Mouse (Mus musculus) bone marrow macrophage, adult 2 months (primary cell): ENCODE results near the gene Klk1. TPM values are rescaled to one million over a fixed set of nuclear protein-coding genes. Genes with fewer than 3 reads are reported as not detected.
"Not testable (repeated sequence)": the region's sequence is repeated elsewhere in the genome, so short reads cannot be mapped to it uniquely, and the experiment has no call there.

Experiments
- H3K27ac ChIP-seq: 2 replicates; pipeline ENCODE4 v1.5.1; 2012; ENCODE audit warnings: low read depth, low read length; ENCODE audit not compliant: insufficient read depth
- H3K4me1 ChIP-seq: 2 replicates; pipeline ENCODE4 v1.6.1; 2012; ENCODE audit warnings: low read length; ENCODE audit not compliant: control insufficient read depth, insufficient read depth
- H3K4me3 ChIP-seq: 2 replicates; pipeline ENCODE4 v1.5.1; 2012; ENCODE audit warnings: mild to moderate bottlenecking, low read length, moderate library complexity; ENCODE audit not compliant: insufficient read depth
- CTCF ChIP-seq: IDR thresholded peaks from 2 replicates; pipeline ENCODE4 v1.5.1; 2012; ENCODE audit warnings: low read depth, mild to moderate bottlenecking, low read length, moderate library complexity
- POLR2A ChIP-seq: IDR thresholded peaks from 2 replicates; pipeline ENCODE4 v1.6.1; 2012; ENCODE audit warnings: mild to moderate bottlenecking, low read depth, low read length, borderline replicate concordance
- polyA plus RNA-seq: library from polyadenylated mRNA; stranded (reverse); fragments of >200 nt; gene quantifications from 2 replicates; pipeline ENCODE4 v1.2.4, GENCODE M21; 2012; ENCODE audit not compliant: missing spikeins, insufficient read depth, insufficient read length

Klk1 gene
- not detected in 2 replicates for polyA plus RNA-seq

- Histone ChIP-seq H3K4me3 (no peak within 1 kb of the TSS), H3K27ac (no peak within 1 kb of the TSS), H3K4me1 (no peaks in the 10 kb centered on the region)
- no peak for TF ChIP-seq POLR2A
- no peak for TF ChIP-seq CTCF
Measured at GRCm38 (mm10) chr7:44225076-44225475, at the start of gene Klk1. Gene Klk1 (plus strand): TSS chr7:44225360.

- Histone ChIP-seq H3K27ac (no peak overlapping the region), H3K4me3 (no peak overlapping the region), H3K4me1 (no peaks in the 10 kb centered on the region)
- TF ChIP-seq POLR2A (no peak), CTCF (no peak)
Measured at GRCm38 (mm10) chr7:44179299-44180045, 45.7 kb upstream of the Klk1 start.

- H3K4me3 ChIP-seq, H3K4me1 ChIP-seq, H3K27ac ChIP-seq: not testable (repeated sequence)
Measured at GRCm38 (mm10) chr7:44186516-44186915, 38.6 kb upstream of the Klk1 start.

DNA sequence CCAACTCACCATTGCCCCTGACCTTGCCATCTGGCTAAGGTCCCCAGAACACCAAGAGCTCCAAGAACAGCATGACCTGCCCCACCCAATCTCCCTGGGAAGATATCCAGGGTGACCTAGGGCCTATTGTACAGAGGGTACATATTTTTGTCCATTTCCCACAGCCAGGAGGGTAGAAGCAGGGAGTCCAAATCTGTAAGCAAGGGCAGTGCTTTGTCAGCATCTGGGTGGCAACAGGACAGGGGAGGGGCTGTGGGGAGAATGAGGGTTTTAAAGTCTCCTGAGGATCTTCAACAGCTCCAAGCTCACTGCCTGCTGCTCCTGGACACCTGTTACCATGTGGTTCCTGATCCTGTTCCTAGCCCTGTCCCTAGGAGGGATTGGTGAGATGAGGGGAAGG lies 37.2 kb upstream of the Klk1 start, which contains the start of gene Klk1b24:
Klk1b24 (plus strand) TSS at position 301 of the 400 bp plus-strand sequence.
- not testable (repeated sequence) for H3K4me1 ChIP-seq, H3K27ac ChIP-seq, H3K4me3 ChIP-seq

DNA sequence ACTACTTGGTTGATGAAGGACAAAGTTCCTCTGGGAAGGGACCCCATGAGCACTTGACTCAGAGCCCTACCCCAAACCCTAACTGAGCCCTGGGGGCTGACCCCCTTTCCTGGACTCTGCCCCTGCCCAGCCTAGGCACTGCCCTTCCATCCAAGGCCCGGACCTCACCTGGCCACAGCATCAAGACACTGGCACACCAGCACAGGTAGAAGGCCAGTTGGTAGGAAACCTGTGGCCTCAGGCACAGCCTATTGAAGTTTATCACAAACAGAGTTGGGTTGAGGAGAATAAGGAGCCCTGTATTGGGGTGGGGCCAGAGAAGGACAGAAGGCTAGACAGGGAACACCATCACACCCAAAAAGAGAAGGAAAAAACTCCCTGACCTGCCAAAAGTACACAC lies 31.7 kb upstream of the Klk1 start:
- H3K4me1 ChIP-seq, H3K4me3 ChIP-seq, H3K27ac ChIP-seq: not testable (repeated sequence)

- TF ChIP-seq POLR2A (no peak), CTCF (no peak)
- H3K4me1 ChIP-seq, result no peaks in the 10 kb centered on the region
- no peak within 1 kb of the TSS for H3K27ac ChIP-seq
- H3K4me3 ChIP-seq, result no peak within 1 kb of the TSS
Measured at GRCm38 (mm10) chr7:44197891-44198290, 27.3 kb upstream of the Klk1 start, which contains the start of gene Klk1b3. Gene Klk1b3 (plus strand): TSS chr7:44198191.

DNA sequence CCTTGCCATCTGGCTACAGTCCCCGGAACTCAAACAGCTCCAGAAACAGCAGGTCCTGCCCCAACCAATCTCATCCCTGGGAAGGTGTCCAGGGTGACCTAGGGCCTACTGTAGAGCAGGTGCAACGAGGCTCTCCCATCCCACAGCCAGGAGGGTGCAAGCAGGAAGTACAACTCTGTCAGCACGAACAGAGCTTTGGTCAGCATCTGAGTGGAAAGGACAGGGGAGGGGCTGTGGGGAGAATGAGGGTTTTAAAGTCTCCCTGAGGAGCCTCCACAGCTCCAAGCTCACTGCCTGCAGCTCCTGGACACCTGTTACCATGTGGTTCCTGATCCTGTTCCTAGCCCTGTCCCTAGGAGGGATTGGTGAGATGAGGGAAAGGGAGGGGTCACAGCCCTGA lies 18.0 kb upstream of the Klk1 start, which contains the start of gene Klk1b4:
Klk1b4 (plus strand) TSS at position 301 of the 400 bp plus-strand sequence.
- H3K4me3 ChIP-seq, H3K27ac ChIP-seq, H3K4me1 ChIP-seq: not testable (repeated sequence)

DNA sequence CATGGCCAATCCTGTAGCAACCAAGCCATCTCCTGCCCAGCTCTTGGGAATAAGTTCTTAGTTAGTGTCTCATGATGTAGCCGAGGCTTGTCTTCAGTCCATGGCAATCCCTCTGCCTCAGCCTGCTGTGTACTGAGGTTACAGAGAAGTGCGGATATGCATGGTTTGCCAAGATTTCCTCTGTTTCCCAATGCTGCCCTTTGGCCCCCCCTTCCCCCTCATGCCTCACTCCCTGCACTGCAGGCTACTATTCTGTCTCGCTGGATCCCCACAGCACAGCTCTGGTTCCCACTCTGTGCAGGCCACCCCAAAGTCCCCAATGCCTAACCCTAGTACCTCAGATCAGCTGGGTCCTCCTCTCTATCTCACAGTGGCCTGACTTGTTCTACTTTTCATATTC lies 16.9 kb upstream of the Klk1 start:
- Histone ChIP-seq H3K4me1 (no peaks in the 10 kb centered on the region), H3K4me3 (no peak overlapping the region), H3K27ac (no peak overlapping the region)
- TF ChIP-seq CTCF (no peak), POLR2A (no peak)

DNA sequence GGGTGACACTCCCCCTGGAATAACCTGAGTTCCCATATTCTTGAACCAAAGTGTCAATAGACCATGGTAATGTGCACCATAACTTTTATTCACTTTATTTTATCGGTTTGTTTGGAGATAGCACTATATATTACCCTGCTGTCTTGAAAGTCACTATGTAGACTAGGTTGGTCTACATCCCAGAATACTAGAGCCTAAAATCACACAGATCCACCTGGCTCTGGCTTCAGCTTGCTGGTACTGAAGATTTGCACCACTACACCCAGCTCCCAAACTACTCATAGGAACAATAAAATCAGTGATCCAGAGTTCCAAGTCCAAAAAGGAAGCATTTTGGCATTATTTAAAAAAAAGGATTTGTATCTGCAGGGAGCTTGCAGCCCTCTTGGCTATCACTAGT lies 9.5 kb upstream of the Klk1 start, which contains the start of gene Klk1b5:
Klk1b5 (plus strand) TSS at position 301 of the 400 bp plus-strand sequence.
- Histone ChIP-seq H3K4me3 (no peak within 1 kb of the TSS), H3K4me1 (no peaks in the 10 kb centered on the region)
- no peak for TF ChIP-seq CTCF
- no peak for TF ChIP-seq POLR2A

DNA sequence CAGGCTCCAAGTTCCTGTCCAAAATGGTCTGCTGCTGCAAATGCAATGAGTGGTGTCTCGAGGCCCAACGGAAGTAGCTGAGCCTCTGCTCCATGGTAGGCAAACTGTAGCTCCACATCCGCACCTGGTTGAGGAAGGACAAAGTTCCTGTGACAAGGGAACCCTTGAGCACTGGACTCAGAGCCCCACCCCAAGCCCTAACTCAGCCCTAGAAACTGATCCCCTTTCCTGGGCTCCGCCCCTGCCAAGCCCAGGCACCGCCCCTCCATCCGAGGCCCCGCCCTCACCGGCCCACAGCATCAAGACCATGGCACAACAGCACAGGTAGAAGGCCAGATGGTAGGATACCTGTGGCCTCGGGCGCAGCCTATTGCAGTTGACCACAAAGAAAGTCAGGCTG lies 3.6 kb upstream of the Klk1 start:
- not testable (repeated sequence) for H3K4me3 ChIP-seq, H3K27ac ChIP-seq, H3K4me1 ChIP-seq

More for the DNA sequence above, 9.5 kb upstream of the Klk1 start, which contains the start of gene Klk1b5:
- H3K27ac ChIP-seq, result no peak within 1 kb of the TSS

DNA sequence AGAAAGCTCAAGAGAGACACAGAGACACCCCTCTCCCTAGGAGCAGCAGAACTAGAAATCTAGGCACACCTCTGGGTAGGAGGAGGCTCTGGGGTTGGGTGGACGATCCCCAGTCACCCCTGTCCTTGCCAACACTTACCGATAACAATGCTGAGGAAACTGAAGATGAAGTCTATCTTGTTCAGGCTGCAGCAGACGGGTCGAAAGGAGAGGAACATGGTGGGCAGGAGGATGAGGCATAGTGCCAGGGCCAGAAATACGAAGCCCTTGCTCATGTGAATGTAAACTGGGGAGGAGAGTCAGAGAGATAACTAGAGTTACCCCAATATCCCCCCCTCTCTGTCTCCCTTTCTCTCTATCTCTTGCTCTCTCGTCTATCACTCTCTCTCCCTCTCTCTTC lies 2.8 kb upstream of the Klk1 start:
- not testable (repeated sequence) for H3K4me3 ChIP-seq, H3K27ac ChIP-seq, H3K4me1 ChIP-seq
